Mouse (Mus musculus) v-Abl transformed pro-B cells (cell line): Measurements from ENCODE around the gene Tns3.

Experiments used
- in situ Hi-C, 2 experiments: fragments of 400-800 bp; cut with MboI; formaldehyde crosslinking; loops; one replicate each; pipeline ENCODE4 v1.15.1; 2025; ENCODE audit not compliant: unreplicated experiment in 2 of 2

The Tns3 gene

DNA sequence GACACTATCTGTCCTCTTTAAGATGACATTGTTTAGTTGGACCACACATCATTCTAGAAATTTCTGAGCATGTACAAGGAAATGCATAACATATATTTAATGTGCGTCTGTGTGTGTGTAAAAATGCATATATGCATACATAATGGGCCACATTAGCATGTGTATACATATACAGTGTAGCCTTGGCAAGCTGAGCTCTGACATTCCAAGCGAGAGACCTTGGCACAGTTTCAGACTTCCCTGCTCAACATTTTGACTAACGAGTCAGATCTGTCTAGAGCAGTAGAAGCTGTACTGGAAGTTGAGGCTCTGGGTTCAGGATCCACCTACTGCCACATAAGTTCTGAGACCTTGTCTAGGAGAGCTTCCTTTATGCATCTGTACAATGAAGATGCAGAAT lies 17.0 kb upstream of the Tns3 start:
- in situ Hi-C loops = no loop called here

DNA sequence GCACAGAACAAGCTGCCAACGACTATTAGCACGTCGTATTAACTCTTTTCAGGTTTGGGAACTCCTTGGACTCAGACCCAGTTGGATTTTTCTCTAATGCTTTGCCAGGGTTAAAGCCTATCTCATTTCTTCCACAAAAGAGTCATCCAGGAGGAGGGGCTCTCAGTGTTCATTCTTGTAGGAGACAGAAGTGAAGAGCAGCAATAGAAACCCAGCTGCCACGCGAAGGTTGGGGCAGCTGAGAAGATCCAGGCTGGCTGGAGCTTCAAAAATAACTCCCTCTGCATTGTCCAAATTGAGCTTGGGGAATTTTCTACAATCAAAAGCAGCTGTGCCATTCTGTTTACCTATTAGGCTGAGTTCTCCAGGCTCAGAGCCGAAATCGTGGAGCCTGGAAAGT lies 16.3 kb upstream of the Tns3 start:
- in situ Hi-C loops = no loop called here

DNA sequence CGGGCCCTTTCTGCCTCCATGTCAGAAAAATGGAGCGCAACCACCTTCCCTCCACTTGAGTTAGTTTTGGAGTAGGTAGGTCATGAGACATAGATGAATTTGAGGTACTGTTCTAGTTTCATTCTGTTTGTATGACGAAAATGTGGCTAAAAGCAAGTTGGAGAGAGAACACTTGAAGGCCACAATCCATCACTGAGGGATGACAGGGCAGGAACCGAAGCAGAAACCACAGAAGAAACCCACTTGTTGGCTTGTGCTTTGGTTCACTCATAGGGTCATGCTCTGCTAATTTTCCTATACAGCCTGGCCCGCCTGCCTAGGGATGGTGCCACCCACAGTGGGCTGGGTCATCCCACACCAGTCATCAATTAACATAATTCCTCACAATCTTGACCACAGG lies 14.9 kb upstream of the Tns3 start:
- in situ Hi-C loops = no loop called here

DNA sequence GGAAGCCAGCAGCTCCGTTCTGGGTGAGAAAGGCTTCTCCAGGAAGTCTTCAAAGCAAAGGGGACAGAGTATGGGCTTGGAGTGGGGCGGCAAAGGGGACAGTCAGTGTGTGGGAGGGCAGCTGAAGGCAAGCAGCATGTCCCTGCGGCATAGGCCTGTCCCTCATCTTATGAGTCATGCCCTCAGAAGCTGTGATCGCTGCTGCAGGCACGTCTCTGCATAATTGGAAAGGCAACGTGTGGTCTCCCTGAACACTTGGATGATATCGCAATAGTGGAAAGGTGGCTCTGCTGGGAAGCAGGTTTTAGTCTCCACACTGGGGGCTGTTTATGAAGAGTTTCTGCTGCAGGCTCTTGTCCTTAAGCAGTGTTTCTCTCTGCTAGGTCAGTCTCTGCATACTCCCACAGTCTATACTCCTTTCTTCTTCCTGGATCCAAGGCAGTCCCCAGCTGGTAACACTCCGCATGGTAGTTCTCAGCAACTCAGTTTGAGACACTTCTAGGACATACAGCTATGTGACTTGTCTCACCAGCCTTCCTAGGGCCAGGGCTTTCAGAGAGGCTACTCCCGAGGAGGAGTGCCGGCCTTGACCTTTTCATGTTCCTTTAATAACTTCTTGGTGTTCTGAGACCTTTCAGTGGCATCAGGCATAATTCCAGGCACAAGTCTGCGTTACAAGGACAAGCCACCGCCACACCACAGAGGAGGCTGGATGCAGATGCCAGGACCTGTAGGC lies 14.1 kb upstream of the Tns3 start:
- in situ Hi-C loops = no loop called here

DNA sequence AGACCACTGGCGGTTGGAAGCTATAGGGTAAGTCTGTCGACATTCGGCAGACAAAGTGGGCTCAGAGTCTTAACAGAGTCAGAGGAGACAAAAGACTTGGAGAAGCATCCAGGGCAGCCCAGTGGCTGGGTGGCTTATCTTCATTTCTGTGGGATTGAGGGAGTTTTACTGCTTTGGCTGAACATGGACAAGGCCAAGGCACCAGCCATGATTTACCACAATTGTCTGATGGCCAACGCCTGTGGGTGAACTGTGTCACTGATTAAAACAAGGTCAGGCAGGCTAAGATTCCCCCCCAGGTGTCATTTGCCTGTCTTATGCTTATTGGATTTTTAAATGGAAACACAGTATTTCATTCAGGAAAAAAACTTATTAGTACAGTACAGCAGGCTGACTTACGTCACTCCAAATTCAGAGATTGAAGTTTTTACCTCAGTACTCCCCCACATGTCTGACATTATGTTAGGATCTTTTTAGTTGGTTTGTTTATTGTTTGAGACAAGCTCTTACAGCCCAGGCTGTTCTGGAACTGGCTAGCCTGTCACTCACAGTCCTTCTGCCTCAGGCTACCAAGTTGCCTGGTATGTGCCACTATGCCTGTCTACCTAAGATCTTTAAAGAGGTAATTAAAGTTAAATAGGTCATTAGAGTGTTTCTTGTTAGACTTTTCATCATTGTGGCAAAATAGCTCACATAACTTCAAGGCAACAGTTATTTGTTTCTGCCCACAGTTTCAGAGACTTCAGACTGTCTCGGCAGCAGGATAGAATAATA lies 11.6 kb upstream of the Tns3 start:
- in situ Hi-C loops = no loop called here

DNA sequence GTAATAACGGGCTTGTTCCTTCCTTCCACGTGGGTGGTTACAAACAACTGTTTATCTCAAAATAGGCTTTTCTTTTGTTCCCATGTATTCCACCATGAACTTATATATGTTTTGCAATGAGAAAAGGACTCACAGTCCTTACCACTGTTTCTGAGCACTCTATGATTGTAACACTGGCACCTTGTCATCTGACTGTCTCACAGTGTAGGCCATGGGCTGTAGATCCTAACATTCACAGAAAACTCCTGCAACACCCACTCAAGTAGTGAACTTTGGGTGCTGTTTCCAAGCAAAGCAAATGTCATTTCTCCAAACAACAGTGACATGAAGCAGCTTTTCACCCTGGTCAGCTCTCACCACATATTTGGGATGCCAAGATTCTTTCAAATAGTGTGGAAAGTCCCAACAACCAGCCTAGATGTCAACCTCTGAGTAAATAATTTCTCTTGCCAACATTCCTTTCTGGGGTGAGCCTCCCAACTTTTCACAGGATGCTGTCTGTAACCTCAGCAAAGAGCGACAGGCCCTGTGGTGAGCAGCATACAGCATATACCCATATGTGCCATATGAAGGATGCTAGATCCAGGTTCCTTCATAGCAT lies 10.3 kb upstream of the Tns3 start:
- in situ Hi-C loops = no loop called here

DNA sequence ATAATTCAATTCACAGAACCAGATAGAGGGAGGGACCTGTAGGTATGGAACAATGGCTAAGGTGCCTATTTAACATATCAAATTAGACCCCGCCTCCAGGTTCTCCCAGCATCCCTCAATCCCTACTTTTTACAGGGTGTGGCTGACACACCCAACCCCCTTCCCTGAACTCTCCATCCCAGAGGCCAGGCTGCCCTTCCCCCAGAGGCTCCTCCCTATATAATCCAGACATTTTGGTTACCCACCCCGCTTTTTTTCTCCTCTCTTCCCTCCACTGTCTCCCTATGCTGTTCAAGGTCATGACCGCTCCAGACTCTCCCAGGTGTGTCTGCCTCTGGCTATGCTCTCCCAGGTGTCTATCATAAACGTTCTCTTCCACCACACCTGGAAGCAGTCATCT lies 7.4 kb upstream of the Tns3 start:
- in situ Hi-C loops = no loop called here

DNA sequence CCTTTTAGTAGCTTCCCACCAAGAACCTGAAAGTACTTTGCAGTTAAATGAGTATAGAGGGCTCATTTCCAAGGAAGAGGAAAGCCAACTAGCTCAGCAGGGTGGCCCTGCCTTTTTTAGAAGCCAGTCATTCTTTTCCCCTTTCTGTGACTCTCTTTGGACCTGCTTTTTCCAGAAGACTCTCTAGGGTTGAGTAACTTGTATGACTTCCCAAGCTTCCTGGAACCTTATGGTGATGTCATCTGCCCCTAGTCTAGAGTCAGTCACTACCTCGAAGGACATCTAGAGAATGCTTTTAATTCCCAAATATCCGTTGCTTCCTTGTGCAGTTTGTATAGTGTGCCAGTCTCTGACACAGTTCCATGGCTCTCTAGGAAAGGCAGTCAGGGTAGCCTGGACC lies 4.8 kb upstream of the Tns3 start:
- in situ Hi-C loops = loop anchor here (5.0 to 10.0 kb wide), 2 partner anchors 188 to 224 kb away; no protein-coding TSS in a partner anchor

DNA sequence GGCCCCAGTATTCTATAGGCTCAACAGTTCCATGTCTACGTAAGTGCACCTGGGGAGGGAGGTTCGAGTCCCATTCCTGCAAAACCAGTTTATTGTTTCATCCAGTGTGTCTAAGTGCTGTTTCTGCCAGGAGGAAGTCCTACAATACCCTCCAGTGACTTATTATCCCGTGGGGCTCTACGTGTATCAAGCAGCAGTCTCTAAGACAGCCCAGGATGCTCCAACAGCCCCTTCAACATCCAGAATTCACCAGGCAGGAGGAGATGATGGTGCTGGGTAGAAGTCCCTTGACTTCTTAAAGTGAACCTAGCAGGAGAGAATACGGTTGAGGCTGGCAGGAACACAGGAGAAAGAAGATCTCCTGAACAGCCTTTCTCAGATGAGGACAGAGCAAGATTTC lies 462 bp upstream of the Tns3 start:
- in situ Hi-C loops = loop anchor here (5.0 to 10.0 kb wide), 4 partner anchors 37 to 220 kb away; no protein-coding TSS in a partner anchor

DNA sequence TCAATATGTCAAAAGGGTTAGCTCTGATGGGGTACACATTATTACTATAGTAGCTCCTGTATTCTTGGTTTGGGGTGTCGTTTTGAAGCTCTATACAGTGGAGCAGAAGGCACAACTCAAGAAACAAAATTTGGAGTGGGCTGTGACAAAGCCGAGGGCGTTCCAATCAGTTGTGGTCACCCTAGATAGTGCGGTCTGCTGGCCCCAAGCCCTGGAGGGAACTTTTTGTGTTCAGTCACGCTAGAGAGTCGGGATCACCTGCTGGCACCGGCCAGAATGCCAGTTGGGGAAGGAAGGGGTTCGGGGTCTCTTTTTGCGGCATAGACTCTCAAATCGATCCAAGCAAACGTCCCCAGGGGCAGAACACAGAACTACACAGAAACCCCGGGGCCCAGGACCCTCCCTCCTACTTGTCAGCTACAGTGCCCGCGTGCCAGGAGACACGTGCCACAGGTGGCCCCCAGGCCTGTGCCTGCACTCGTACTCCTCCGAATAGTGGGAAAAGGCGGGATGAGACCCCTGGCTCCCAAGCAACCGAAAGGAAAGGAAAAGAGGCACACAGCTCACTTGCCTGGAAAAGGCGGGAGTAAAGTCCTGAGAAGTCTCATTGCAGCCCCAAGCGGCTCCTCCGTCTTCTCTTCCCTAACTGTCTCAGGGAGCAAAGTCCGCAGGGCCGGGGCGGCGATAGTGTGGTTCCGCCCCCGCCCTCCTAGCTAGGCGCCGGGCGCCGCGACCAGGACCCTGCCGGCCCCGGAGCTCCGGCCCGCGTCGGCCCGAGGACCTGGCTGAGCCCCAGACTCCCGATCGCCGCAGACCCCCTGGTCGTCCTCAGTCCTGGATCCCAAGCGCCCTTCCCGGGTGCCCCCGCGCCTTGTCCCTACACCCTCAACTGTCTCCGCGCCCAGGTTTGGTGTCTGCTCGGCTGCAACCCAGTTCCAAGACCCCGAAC lies 617 bp downstream of the Tns3 start:
- in situ Hi-C loops = loop anchor here in 1 of 2 experiments (5.0 to 10.0 kb wide), 3 partner anchors 36 to 219 kb away; no protein-coding TSS in a partner anchor

DNA sequence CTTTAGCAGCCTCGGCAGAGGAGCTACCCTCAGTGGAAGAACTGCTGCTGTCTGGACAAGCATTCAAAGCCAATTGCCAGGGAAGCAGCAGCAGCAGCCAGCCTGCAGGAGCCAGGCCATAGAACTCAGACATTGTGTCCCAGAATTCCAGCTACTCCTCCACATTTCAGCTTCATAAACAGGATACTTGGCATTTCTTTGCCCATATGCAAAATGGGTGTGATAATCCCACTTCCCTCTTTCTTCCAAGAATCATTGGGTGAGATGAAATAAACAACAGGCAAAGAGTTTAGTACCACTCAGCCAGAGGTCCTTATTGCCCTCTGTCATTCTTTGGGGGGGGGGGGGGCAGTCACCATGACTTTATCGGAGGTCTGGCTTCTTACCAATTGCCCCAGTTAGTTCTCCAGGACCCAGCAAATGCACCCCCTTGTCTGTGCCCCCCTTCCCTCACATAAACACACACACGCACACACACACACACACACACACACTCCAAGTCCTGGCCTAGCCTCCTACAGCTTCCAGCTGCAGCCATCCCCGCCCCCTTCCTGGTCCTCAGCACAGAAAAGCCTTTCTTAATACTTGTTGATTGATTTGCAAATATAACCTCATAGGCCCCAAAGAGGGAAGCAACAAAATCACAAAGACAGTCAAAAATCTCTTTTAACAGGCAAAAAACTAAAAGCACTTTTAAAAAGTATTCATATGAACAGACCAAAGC lies 1.5 kb downstream of the Tns3 start:
- in situ Hi-C loops = loop anchor here in 1 of 2 experiments (5.0 to 10.0 kb wide), 3 partner anchors 36 to 218 kb away; no protein-coding TSS in a partner anchor

DNA sequence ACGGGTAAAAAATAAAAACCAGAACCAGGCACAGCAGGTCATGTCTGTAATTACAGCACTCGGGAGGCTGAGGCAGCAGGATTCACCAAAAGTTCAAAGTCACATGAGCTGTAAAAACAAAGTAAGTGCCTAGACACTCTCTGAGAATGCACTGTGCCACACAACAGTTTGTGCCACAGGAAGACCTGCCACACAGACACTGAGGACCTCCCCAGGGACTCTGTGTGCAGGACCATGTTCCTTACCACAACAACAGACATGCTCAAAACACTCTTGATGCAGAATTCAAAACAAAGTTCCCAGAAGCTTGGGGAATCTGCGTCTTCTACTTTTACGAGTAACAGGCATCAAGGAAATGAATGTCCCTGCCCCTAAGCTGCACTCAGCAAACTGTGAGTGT lies 3.4 kb downstream of the Tns3 start:
- in situ Hi-C loops = loop anchor here in 1 of 2 experiments (5.0 to 10.0 kb wide), 3 partner anchors 34 to 216 kb away; no protein-coding TSS in a partner anchor

DNA sequence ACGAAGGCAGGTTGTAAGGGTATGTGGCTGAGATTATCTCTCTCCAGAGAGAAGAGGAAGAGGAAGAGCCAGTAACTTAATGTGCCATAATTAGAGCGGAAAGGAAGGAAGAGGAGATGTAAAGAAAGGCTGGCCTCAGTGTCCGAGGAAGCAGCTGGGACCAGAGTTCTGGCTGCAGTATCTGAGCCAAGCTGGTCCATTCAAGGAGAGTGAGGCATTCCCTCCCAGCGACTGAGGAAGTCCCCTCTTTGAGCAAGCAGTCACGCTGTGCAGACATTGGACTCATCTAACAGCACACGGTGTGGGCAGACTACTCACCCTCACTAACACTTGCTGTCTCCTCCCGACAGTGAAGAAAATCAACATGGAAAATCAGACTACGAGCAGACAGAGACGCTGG lies 4.5 kb downstream of the Tns3 start:
- in situ Hi-C loops = loop anchor here (5.0 to 10.0 kb wide), 4 partner anchors 33 to 215 kb away; no protein-coding TSS in a partner anchor

DNA sequence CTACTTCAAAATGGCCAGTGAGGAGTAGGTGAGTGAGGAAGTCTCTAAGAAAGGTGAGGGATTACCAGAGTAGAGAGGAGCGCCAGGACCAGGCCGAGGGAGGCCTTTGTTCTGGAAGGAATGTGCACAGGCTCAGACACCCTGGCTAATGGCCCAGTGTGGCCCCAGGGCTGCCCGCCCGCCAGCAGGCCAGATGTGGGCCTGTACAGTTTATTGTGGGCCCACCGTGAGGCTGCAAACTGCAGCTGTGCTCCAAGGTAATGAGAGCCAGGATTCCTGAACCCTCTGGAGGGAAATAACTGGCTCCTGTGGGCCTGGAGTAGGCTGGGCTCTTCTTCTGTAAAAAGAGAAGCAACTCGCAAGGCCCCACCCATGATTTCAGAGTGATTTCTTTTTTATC lies 5.3 kb downstream of the Tns3 start:
- in situ Hi-C loops = loop anchor here in 1 of 2 experiments (5.0 kb wide), 1 partner anchor 92 kb away; no protein-coding TSS in a partner anchor

DNA sequence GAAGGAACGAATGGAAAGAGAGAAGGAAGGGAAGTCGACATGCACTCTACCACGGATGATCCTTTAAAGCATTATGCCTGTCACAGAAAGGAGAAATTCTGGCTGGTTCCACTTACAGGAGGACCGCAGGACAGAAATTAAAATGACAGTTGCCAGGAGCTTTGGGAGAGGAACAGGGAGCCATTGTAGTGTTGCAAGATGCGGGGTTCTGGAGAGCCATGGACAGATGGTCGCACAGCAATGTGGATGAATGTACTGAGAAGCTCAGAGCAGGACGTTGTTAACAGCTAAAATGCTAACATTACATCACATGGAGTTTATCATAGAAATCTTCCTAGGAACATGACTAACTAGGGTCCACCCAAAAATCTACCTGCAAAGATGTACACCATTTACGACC lies 6.8 kb downstream of the Tns3 start:
- in situ Hi-C loops = loop anchor here in 1 of 2 experiments (5.0 kb wide), 1 partner anchor 90 kb away; no protein-coding TSS in a partner anchor

DNA sequence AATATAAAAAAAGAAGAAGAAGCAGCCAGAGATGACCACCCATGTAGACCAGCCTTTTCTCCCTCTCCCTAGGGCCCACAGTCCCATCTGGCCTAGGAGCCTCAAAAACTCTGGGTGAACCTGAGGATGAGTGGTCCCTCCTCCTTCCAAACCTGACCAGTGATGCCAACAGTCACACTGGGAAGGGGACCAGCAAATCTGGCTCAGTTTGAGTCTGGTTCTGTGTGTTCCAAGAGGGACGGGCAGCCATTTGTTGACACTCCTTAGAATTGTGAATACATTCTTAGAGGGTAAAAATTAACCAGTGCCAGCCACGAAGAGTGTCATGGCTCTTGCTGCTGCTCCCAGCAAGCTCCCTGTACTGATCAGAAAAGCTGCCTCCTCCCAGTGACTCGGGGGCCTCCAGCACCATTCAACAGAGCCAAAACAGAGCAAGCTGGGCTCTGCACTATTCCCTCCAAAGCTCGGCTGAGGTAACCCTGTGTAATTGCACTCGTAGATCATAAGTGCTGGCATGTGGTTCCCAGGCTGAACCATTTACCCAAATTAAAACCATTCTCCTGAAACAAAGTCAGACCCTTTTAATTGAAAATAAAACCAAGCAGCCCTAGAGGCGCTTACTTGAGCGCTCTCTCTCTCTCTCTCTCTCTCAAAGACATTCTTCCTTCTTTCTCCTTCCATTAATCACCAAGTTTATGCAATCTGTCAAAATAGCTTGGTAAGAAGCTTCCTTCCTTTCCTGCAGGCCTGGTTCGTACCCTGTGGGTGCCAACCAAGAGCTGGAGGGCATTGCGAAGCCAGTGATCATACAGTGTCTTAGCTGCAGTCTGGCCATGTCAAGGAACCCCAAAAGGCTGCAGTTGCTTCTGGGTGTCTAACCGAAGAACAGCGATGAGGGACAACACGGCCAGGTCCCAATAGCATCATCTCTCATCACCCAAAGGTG lies 7.6 kb downstream of the Tns3 start:
- in situ Hi-C loops = loop anchor here in 1 of 2 experiments (5.0 kb wide), 1 partner anchor 89 kb away; no protein-coding TSS in a partner anchor

DNA sequence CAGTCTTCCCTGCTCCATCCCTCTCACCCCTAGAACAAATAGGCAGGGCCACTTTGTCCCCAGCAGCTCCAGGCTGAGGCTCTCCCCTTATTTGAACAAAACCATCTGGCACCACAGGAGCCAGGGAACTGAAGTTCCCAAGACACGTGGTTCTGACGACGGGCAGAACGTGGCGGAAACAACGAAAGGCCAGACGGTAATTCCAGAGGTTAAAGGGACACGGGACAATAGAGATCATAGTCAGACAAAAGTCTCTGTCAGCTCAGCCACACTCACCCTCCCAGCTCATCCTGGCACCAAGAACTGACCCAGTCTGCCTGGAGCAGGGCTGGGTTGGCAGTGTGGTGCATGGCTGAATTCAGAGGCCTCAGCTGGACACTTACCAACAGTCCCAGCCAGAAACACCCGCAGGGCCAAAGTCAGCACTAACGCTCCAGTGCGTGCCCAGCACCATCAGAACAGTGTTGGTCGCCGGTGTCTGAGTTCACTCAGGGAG lies 10.5 kb downstream of the Tns3 start:
- in situ Hi-C loops = no loop called here
